Mouse (Mus musculus): ENCODE results near the gene Hist2h2aa2.
"Not testable (repeated sequence)": the region's sequence is repeated elsewhere in the genome, so short reads cannot be mapped to it uniquely, and the experiment has no call there.

Gene Hist2h2aa2

GRCm38 (mm10) chr3:96236834-96237334 lies 3.2 kb downstream of the Hist2h2aa2 start:
- no peak for DNase-seq (ENCODE audit: low spot score in 2 of 2)

DNA sequence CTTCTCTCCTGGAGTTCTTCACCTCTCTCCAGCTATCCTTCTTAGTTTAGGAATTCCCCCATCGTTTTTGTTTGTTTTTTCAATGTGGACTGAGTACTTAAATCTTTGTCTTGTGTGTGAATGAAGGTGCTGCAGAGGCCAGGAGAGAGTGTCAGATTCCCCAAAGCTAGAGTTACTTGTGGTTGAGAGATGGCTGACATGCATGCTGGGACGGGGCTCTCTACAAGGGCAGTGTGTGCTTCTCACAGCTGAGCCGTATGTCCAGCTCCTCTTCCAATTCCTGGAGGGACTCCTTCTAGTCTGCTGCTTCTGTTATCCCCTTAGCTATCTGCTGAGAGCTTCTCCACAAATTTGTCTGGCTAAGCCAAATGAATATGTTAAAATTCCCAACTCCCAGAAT lies 4.2 kb downstream of the Hist2h2aa2 start:
- no peak for DNase-seq (ENCODE audit: low spot score in 2 of 2)

DNA sequence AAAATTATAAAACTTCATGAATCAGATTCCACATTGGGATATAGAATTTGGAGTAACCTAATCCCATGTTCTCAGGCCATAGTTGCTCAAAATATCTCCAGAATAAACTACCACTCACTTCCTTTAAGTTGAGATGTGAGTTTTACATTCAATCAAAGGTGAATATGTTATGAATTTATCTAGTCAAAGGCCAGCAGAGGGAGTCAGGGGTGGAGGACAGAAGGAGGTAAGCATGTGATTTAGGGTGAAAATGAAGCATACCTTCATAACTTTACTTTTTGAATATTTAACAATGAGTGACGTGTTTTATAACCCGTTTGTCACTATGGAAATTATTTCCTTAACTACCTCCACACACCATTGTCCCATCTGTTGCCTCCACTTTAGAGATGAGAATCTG lies 5.2 kb downstream of the Hist2h2aa2 start:
- DNase-seq (ENCODE audit: low spot score in 2 of 2): no peak

DNA sequence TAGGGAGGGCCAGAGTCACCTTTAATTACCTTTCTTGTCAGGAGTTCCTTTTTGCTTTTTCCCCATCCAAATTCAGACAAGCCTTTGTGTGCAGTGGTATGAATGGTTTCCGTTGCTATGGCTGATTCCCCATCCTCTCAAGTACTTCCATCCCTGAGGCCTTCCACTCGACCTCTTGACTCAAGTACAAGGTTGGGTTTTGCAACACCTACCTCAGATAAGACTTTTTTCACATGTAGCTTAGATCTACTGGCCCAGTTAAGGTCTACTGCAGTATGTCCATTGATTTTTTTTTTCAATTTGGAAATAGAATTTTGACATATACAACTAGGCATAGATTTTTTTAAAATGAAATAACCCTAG lies 8.3 kb downstream of the Hist2h2aa2 start:
- no peak for DNase-seq (ENCODE audit: low spot score in 2 of 2)

DNA sequence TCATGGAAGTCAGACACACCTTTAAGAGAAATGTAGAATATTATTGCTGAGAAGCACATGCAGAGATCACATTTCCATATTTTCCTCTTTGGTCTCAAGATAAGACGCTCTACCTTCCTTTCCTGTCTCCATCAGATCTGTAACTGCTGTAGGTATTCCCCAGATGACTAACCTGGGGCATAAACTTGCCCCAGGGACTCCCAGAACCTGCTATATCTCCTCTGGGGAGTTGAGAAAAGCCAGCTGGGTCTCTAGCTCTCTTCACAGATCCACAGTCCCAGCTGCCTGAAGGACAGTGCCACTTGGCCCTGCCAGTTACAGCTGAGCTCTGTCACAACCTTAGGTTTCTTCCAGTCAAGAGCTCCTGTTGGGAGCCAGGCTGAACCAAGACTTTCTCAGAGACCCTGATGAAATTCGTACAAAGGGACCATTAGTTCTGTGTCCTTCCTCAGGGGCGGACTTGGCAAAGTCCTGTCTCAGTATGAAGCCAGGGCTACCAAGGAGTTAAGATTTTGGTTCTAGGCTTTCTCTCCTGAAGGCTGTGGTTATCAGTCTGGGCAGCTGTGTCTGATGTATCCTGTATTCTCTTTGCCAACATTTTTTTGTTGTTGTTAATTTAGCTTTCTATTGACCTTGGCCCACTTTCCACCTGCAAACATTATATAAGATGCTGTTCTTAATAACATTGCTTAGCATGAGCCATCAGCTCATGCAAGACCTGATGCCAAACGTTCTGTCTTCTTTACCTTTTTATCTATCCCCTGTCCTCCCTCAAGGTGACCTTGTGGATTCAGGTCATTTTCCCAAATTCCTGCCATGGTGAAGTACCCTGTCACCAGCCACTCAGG lies 8.9 kb downstream of the Hist2h2aa2 start:
- peak; percentile 46 for DNase-seq (ENCODE audit: low spot score in 2 of 2)

DNA sequence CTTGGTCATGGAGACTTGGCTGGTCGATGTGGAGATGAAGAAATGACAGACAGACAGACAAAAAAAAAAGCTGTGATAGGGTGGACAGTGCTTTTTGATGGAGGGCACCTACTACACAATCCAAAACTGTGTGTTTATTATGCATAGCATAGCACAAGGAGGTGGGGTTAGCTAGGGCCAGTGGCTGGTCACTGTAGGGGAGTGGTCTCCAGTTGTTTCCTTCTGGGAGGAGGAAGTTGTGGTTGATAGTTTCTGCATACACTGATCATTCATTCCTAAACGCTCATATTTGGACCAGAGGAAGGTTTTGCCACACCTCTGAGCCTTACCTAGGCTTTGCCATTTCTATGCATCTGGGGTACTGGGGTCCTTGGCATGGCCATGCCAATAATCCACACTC lies 9.7 kb downstream of the Hist2h2aa2 start:
- no peak for DNase-seq (ENCODE audit: low spot score in 2 of 2)

- DNase-seq (ENCODE audit: low spot score in 2 of 2): no peak
Observed at GRCm38 (mm10) chr3:96228828-96229227, 11.2 kb downstream of the Hist2h2aa2 start.

DNA sequence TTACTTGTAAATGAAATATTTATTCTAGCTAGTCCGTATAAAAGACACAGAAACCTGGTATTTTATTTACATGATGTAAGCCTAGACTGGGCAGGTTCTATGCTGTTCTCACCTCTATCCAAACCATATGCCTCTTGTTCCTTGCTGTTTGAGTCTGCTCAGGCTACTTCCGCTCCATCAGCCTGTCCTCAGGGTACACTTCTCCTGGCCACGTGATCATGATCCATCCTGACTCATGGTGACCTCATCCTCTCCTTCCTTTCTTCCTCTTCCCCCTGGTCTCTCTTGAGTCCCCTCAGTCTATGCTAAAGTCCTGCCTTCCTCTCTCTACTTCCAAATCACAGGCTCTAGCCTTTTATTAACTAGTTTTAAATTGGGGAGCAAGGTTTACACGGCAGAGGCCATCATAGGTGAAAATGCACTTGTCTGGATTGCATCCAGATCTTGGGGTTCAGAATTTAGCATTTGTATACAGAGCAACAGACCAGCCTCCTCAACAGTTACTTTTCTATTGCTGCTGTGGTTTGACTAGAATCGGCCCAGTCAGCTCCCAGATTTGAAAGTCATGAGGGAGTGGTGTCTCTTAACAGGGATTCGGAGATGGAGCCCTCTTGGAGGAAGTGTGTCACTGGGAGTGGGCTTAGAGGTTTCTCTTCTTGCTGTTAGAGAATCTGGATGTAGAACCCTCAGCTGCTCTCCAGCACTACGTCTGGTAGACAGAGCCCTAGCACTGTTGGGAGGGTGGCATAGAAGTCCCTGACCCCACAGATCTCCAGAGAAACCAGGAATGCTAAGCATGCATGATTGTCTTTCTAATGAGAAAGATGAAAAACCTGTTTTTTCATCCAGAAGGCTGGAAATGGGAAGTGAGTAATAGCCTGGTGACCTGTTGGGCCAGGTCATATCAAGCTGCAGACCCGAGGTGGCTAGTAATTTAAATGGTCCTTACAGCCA lies 13.1 kb downstream of the Hist2h2aa2 start:
- DNase-seq (ENCODE audit: low spot score in 2 of 2): peak; percentile 58 to 61

DNA sequence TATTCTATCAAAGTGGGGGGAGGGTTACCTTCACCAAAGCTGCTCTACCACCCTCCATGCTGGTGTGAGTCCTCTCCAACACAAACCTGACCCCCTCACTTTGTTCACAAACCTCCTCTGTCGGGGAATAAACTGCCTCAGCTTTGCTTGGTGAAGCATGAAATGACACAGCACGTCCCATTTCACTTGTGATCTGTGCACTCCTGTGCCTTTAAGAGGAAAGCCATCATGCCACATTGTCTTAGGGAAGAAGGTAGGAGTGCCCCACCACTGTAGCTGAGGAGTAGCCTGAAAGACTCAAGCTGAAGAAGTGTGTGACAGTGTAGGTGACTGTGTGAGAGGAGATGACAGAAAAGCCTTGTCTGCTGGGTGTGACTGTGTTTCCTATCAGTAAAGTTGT lies 14.7 kb downstream of the Hist2h2aa2 start:
- DNase-seq (ENCODE audit: low spot score in 2 of 2): no peak

GRCm38 (mm10) chr3:96222774-96223173 lies 17.3 kb downstream of the Hist2h2aa2 start:
- no peak for DNase-seq (ENCODE audit: low spot score in 2 of 2)

DNA sequence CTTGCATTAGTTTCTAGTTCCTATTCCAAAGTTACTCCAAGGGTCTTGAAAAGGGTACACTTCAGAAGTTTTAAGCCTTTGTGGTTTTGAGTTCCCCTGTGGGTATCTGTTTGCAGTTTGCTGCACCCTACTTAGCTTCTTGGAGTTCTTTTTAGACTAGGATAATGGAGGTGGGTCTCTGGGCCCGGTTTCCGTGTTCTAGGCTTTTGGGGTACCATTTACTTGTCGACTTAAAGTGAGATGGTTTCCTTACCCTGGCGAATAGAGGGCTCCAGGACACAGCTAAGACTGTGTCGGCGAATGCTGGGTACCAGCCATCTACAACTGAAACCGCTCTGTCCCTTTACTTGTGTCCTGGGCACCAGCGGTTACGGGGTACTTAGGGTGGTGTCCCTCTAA lies 18.4 kb downstream of the Hist2h2aa2 start:
- no peak for DNase-seq (ENCODE audit: low spot score in 2 of 2)

DNA sequence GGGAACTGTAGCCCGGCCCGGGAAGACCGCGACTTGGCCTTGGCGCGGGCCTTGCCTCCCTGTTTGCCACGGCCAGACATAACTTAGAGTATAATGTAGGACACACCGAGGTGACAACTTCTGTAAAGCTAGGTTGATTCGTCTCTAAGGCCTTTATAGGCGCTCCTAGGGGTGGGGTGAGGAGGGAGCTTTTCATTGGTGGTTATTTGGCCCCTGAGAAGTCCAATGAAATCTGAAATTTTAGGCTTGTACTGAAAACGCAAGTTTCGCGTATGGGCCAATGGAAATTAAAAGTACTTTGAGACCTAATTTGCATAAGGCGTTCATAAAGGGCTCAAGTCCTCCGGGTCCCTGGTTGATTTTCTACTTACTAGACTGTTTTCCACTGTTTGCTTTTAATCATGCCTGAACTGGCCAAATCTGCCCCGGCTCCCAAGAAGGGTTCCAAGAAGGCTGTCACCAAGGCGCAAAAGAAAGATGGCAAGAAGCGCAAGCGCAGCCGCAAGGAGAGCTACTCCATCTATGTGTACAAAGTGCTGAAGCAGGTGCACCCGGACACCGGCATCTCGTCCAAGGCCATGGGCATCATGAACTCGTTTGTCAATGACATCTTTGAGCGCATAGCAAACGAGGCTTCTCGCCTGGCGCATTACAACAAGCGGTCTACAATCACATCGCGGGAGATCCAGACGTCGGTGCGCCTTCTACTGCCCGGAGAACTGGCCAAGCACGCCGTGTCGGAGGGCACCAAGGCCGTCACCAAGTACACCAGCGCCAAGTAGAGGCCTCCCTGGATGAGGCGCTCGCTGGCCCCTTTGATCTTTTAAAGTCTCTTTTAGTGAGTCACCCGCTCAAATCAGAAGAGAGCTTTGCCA lies 19.1 kb downstream of the Hist2h2aa2 start, which contains the start of the genes Hist2h2ac and Hist2h2be:
Gene Hist2h2ac, minus strand, starts transcription at position 116 of the 875 bp plus-strand sequence.
Gene Hist2h2be, plus strand, starts transcription at position 355 of the 875 bp plus-strand sequence.
- peak; percentile 96 to 97 for DNase-seq (ENCODE audit: low spot score in 2 of 2)

- DNase-seq (ENCODE audit: low spot score in 2 of 2): not testable (repeated sequence)
Observed at GRCm38 (mm10) chr3:96220131-96220764, 19.8 kb downstream of the Hist2h2aa2 start.

DNA sequence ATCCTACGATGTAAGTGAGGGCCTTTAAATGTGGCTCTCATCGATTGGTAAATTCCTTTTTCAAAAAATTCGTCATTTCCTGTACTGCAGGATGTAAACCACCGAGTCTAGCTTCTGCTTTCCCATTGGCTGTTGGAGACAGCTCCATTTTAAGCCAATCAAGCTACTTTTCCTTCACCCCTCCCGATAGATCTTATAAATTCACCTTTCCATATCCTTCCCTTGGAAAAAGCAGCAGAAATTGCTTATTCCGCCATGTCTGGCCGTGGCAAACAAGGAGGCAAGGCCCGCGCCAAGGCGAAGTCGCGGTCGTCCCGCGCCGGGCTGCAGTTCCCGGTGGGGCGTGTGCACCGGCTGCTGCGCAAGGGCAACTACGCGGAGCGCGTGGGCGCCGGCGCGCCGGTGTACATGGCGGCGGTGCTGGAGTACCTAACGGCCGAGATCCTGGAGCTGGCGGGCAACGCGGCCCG lies 20.4 kb downstream of the Hist2h2aa2 start, which contains the start of the genes Bola1 and Hist2h2ab:
Gene Bola1, minus strand, starts transcription at position 49 of the 470 bp plus-strand sequence.
Gene Hist2h2ab, plus strand, starts transcription at position 205 of the 470 bp plus-strand sequence.
- peak; percentile 88 to 94 for DNase-seq (ENCODE audit: low spot score in 2 of 2)

DNA sequence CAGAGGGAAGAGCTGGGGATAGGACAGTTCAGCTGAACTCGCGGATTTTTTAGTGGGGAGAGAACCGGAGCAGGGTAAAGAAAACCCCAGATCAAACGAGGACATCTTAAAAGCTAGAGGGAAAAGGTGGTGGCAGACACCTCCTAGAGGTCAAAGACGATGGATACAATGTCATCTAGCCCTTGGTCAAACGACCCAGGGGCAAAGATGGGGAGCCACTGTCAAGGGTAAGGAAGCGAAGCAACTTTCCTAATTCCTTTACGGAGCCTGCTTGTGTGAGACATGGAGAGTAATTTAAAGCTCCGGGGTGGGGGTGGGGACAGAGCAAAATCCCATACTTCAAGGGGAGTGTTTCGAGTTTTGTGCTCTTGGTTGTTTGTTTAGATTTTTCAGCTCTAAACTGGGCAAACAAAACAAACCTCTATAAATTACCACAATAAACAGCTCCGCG lies 20.9 kb downstream of the Hist2h2aa2 start:
- DNase-seq (ENCODE audit: low spot score in 2 of 2): no peak

- no peak for DNase-seq (ENCODE audit: low spot score in 2 of 2)
Observed at GRCm38 (mm10) chr3:96209242-96209641, 30.8 kb downstream of the Hist2h2aa2 start.

DNA sequence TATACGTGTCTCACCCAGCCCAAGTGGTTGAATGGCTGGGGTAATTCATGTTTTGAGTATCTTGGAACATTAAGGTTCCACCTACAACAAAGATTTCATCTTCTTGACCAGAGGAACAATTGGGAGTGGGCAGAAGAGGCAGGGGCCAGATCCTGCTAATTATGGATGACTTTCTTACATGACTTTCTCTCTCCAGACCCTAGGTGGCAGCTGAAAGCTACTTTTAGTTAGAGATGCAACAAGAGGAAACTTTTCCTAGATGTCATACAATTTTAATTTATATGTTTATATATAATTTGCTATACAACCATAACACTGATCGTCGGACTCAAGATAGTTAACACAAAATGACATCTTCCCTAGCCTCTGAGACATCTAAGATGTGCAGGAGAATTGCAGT lies 32.3 kb downstream of the Hist2h2aa2 start:
- DNase-seq (ENCODE audit: low spot score in 2 of 2): no peak

DNA sequence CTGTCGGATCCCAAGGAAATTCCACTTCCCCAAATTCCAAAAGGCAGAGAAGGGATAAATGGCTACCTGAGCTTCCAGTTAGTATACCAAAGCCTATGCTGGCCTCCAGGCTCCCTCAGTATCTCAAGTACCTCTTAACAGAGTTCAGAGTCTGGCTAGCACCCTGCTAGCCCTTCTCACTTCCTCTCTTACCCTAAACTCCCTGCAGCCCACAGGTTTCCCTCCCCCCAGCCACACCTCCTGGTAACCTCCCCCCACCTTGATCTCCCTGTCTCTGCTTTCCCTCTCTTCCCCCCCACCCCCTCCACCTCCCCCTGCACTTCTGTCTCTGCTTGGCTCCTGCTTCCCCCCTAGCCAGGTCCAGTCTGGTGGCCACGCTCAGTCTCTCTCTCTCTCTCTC lies 40.3 kb downstream of the Hist2h2aa2 start:
- DNase-seq (ENCODE audit: low spot score in 2 of 2): no peak

DNA sequence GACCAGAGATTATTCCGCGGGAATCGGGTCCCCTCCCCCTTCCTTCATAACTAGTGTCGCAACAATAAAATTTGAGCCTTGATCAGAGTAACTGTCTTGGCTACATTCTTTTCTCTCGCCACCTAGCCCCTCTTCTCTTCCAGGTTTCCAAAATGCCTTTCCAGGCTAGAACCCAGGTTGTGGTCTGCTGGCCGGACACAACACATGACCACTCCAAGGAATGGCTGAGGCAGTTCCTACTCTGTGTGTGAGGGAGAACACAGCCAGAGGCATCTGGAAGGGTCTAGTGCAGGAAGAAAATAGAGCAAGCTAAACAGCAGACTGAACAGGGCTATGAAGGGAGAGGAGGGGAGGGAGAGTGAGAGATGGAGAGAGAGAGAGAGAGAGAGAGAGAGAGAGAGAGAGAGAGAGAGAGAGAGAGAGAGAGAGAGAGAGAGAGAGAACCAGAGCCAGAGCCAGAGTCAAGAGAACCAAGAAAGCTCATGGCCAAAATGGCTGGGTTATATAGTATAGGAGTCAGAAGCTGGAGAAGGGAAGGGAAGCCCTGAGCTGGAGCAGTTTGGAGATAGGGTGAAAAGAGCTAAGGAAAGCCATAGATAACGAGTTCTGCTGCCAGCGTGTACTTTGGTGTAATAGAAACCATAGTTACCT lies 41.4 kb downstream of the Hist2h2aa2 start:
- DNase-seq (ENCODE audit: low spot score in 2 of 2): not testable (repeated sequence)

GRCm38 (mm10) chr3:96198181-96198580 lies 41.9 kb downstream of the Hist2h2aa2 start:
- DNase-seq (ENCODE audit: low spot score in 2 of 2): no peak

All from heart, adult 9 months (tissue).